In the genomic region with DNA sequence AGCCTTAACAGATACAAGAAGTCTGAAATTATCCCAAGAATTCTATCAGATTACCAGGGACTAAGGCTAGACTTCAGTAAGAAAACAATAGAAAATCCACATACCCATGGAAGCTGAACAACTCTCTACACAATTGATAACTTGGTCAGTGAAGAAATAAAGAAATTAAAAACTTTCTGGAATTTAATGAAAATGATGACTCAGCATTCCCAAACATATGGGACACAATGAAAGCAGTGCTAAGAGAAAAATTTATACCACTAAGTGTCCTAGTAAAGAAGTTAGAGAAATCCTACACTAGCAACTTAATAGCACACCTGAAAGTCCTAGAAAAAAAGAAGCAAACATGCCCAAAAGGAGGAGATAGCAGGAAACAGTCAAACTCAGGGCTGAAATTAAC, we compare ENCODE assay signal across 23 mouse cellular contexts.
A peak's percentile ranks its signal among the peaks of the same experiment; 100 is the strongest.
DNase-seq lines count a peak whose midpoint lies in the region; ATAC-seq and TF ChIP-seq lines count a peak whose summit lies in the region.
"Had no signal": no experiment of that assay in that cellular context is flagged by ENCODE, and none has a peak within 500 bp of the region (broad histone marks: within the 10 kb centered on the region; RNA-seq: fewer than 3 reads in every experiment).

No protein-coding gene starts in this region.

- H3K9me3 ChIP-seq in CH12.LX (replicated peaks; ENCODE audit: low read length): no peaks in the 10 kb centered on the region
- no peaks in the 10 kb centered on the region for H3K9me3 ChIP-seq in ES-E14 (ENCODE audit: control insufficient read depth, insufficient read depth, low read depth, low read length)
- no peaks in the 10 kb centered on the region for H3K9me3 ChIP-seq in MEL (replicated peaks; ENCODE audit: insufficient read depth, low read length)
- H3K9me3 ChIP-seq in liver, embryonic 11.5 days (ENCODE audit: control insufficient read depth, low read length): no peaks in the 10 kb centered on the region
- H3K9me3 ChIP-seq: G1E had no signal

- no peaks in the 10 kb centered on the region for H3K27me3 ChIP-seq in CH12.LX (replicated peaks)
- H3K27me3 ChIP-seq in MEL (ENCODE audit: control insufficient read depth in 1 of 2, insufficient read depth in 2 of 2, low read length in 2 of 2): no peaks in the 10 kb centered on the region
- no peaks in the 10 kb centered on the region for H3K27me3 ChIP-seq in liver, embryonic 11.5 days (replicated peaks; ENCODE audit: control insufficient read depth, insufficient read depth, low read length)
- H3K27me3 ChIP-seq: Patski had no signal

- H3K4me1 ChIP-seq in CH12.LX (ENCODE audit: control insufficient read depth in 1 of 2, insufficient read depth in 2 of 2) (no peaks in the 10 kb centered on the region), ES-E14 (ENCODE audit: control insufficient read depth in 2 of 2, insufficient read depth in 2 of 2, low read length in 2 of 2, poor library complexity in 1 of 2) (no peaks in the 10 kb centered on the region), MEL (ENCODE audit: control insufficient read depth in 1 of 2, insufficient read depth in 2 of 2, low read length in 2 of 2) (no peaks in the 10 kb centered on the region)
- no peaks in the 10 kb centered on the region for H3K4me1 ChIP-seq in liver, embryonic 11.5 days (replicated peaks; ENCODE audit: control insufficient read depth, insufficient read depth, low read length)

- no peak for TF ChIP-seq RAD21 in CH12.LX (IDR thresholded peaks at IDR 0.05; ENCODE audit: low read depth, low read length)
- no peak for TF ChIP-seq RAD21 in MEL (IDR thresholded peaks at IDR 0.05; ENCODE audit: low read depth, low read length)

- H3K4me3 ChIP-seq in CH12.LX (replicated peaks in 1 of 3; ENCODE audit: low read depth in 2 of 3, low read length in 2 of 3, poor library complexity in 1 of 3) (no peak overlapping the region), ES-E14 (ENCODE audit: insufficient read depth in 1 of 2, low read depth in 1 of 2, low read length in 2 of 2, poor library complexity in 1 of 2, severe bottlenecking in 1 of 2) (no peak overlapping the region), MEL (ENCODE audit: control insufficient read depth in 1 of 2, insufficient read depth in 1 of 2, low read depth in 2 of 2, low read length in 2 of 2) (no peak overlapping the region)
- H3K4me3 ChIP-seq in liver, embryonic 11.5 days (ENCODE audit: low read depth, low read length): no peak overlapping the region

- dilution Hi-C loops in CH12.LX (cut with MboI; ENCODE audit: extremely low pct_ligation_motif_present, extremely low pct_unique_long_range_greater_than_20kb, low sequenced_read_pairs): no loop called here

- in situ Hi-C loops in CH12.LX (cut with MboI; ENCODE audit: low pct_ligation_motif_present, low pct_unique_long_range_greater_than_20kb, low sequenced_read_pairs) (no loop called here), ES-E14 (cut with MboI; ENCODE audit: low sequenced_read_pairs in 2 of 2, unreplicated experiment in 2 of 2) (no loop called here)

- no peak overlapping the region for H3K9ac ChIP-seq in CH12.LX (ENCODE audit: insufficient read depth, low read depth)
- H3K9ac ChIP-seq in ES-E14 (ENCODE audit: insufficient read depth, low read depth, low read length, poor library complexity, severe bottlenecking): no peak overlapping the region
- H3K9ac ChIP-seq in MEL (ENCODE audit: control insufficient read depth, low read depth, low read length, poor library complexity, severe bottlenecking): no peak overlapping the region
- H3K9ac ChIP-seq in liver, embryonic 11.5 days (ENCODE audit: low read depth, low read length): no peak overlapping the region

- no peak for TF ChIP-seq CTCF in CH12.LX (conservative IDR thresholded peaks at IDR 0.05 in 1 of 2, IDR thresholded peaks at IDR 0.05 in 1 of 2; ENCODE audit: low read depth in 2 of 2, low read length in 2 of 2)
- no peak for TF ChIP-seq CTCF in MEL (IDR thresholded peaks at IDR 0.05 in 2 of 3, conservative IDR thresholded peaks at IDR 0.05 in 1 of 3; ENCODE audit: control insufficient read depth in 1 of 3, insufficient read depth in 1 of 3, low read depth in 2 of 3, low read length in 3 of 3, poor library complexity in 1 of 3, severe bottlenecking in 1 of 3)

- H3K27ac ChIP-seq in CH12.LX (ENCODE audit: insufficient read depth, low read depth) (no peak overlapping the region), ES-E14 (ENCODE audit: insufficient read depth, low read depth, low read length, poor library complexity, severe bottlenecking) (no peak overlapping the region), MEL (ENCODE audit: control insufficient read depth, low read depth, low read length) (no peak overlapping the region)
- H3K27ac ChIP-seq in liver, embryonic 11.5 days (ENCODE audit: low read depth, low read length): no peak overlapping the region

- H3K36me3 ChIP-seq in CH12.LX (replicated peaks in 1 of 2; ENCODE audit: control insufficient read depth in 1 of 2, insufficient read depth in 1 of 2, low read length in 1 of 2) (no peaks in the 10 kb centered on the region), ES-E14 (ENCODE audit: control insufficient read depth, insufficient read depth, low read length, poor library complexity, severe bottlenecking) (no peaks in the 10 kb centered on the region), MEL (ENCODE audit: control insufficient read depth in 1 of 2, insufficient read depth in 2 of 2, low read length in 2 of 2) (no peaks in the 10 kb centered on the region)
- H3K36me3 ChIP-seq in liver, embryonic 11.5 days (ENCODE audit: control insufficient read depth, insufficient read depth, low read length): no peaks in the 10 kb centered on the region
- H3K36me3 ChIP-seq: G1E had no signal

- no peak for ATAC-seq in liver, embryonic 11.5 days (replicated peaks; ENCODE audit: low FRiP score)
- ATAC-seq: activated CD4-positive, CD25-positive, alpha-beta regulatory T cell, adult 4 months; CD4-positive, CD25-positive, alpha-beta regulatory T cell, adult 4 months; Patski had no signal

- no peak overlapping the region for H3K4me2 ChIP-seq in CH12.LX (ENCODE audit: insufficient read depth, low read depth, poor library complexity, severe bottlenecking)
- no peak overlapping the region for H3K4me2 ChIP-seq in liver, embryonic 11.5 days

- TF ChIP-seq EP300 in CH12.LX (IDR thresholded peaks at IDR 0.05; ENCODE audit: low read length) (no peak), MEL (IDR thresholded peaks at IDR 0.05; ENCODE audit: low read depth in 1 of 2, low read length in 2 of 2) (no peak)

- TF ChIP-seq POLR2A in CH12.LX (IDR thresholded peaks at IDR 0.05; ENCODE audit: low read depth, low read length) (no peak), MEL (IDR thresholded peaks at IDR 0.05; ENCODE audit: control insufficient read depth in 1 of 2, insufficient read depth in 1 of 2, low read depth in 1 of 2, low read length in 2 of 2, poor library complexity in 1 of 2) (no peak)

- DNase-seq in CH12.LX (ENCODE audit: extremely low read depth): no peak
- no peak for DNase-seq in ES-E14 (ENCODE audit: low read depth, low spot score)
- DNase-seq in MEL (ENCODE audit: low read depth, low spot score): no peak
- no peak for DNase-seq in natural killer cell, adult 2 months (ENCODE audit: low spot score in 2 of 2)
- DNase-seq in liver, embryonic 11.5 days (ENCODE audit: low spot score): no peak
- DNase-seq in lung, postnatal 25 days (ENCODE audit: low spot score): no peak
- DNase-seq: adrenal gland, adult 2 months; adrenal gland, adult 8-10 months; adrenal gland, postnatal 10 days; adrenal gland, postnatal 14 days; adrenal gland, postnatal 25 days; adrenal gland, postnatal 36 days; B cell, adult 2 months; cerebellum, adult 11 months; cerebellum, adult 11-12 months; cerebellum, adult 18-20 months; cerebellum, adult 2 months; cerebellum, adult 8-10 months; cerebellum, adult 9-10 months had no signal

- H3K79me2 ChIP-seq in CH12.LX (replicated peaks; ENCODE audit: control insufficient read depth, extremely low read depth, insufficient read depth, poor library complexity, severe bottlenecking) (no peaks in the 10 kb centered on the region), MEL (ENCODE audit: control insufficient read depth, insufficient read depth, low read length, poor library complexity) (no peaks in the 10 kb centered on the region)

TF ChIP-seq in CH12.LX, 34 proteins besides CTCF, POLR2A, EP300 and RAD21:
- TF ChIP-seq MAFK (IDR thresholded peaks at IDR 0.05; ENCODE audit: insufficient replicate concordance, low read length) (peak; percentile 88), JUN (IDR thresholded peaks at IDR 0.05; ENCODE audit: insufficient read depth, low read depth, low read length) (no peak)

TF ChIP-seq in ES-E14, 5 proteins besides CTCF, POLR2A, EP300 and RAD21:
- TF ChIP-seq ZNF384 (IDR thresholded peaks at IDR 0.05; ENCODE audit: low read depth, low read length): no peak
- TF ChIP-seq ZC3H11A (IDR thresholded peaks at IDR 0.05; ENCODE audit: borderline replicate concordance, low read depth, low read length): no peak
- peak; percentile 95 for TF ChIP-seq MAFK (IDR thresholded peaks at IDR 0.05; ENCODE audit: insufficient read depth, low read depth, low read length)

TF ChIP-seq in MEL, 35 proteins besides CTCF, POLR2A, EP300 and RAD21:
- TF ChIP-seq ZC3H11A (IDR thresholded peaks at IDR 0.05; ENCODE audit: low read depth, low read length) (no peak), MAFK (IDR thresholded peaks at IDR 0.05; ENCODE audit: borderline replicate concordance, low read depth, low read length) (peak; percentile 78; the same call in 1 of the 2 replicates)
TF ChIP-seq in MEL: peak in this region for 1.
